Mouse (Mus musculus) hindbrain, embryonic 13.5 days (tissue): ENCODE results near the gene Cog2. TPM values are rescaled to one million over a fixed set of nuclear protein-coding genes. Genes with fewer than 3 reads are reported as not detected.

ENCODE experiments used
- ATAC-seq: fragments of 200-750 bp; cut with Nextera tagmentation; 2 replicates; pipeline ENCODE4 v1.8.0; 2017; ENCODE audit warnings: moderate TSS enrichment; ENCODE audit not compliant: low FRiP score
- H3K27ac ChIP-seq: fragments of 300-500 bp; sonication (generic); 2 replicates; pipeline ENCODE4 v1.5.1; 2015; ENCODE audit warnings: inconsistent platforms, mild to moderate bottlenecking, moderate library complexity
- H3K27me3 ChIP-seq: fragments of 300-500 bp; sonication (generic); 2 replicates; pipeline ENCODE4 v1.6.1; 2015; ENCODE audit warnings: mild to moderate bottlenecking, inconsistent platforms
- H3K36me3 ChIP-seq: fragments of 300-500 bp; sonication (generic); 2 replicates; pipeline ENCODE4 v1.6.1; 2015; ENCODE audit warnings: mild to moderate bottlenecking, inconsistent platforms
- H3K4me1 ChIP-seq: fragments of 300-500 bp; sonication (generic); replicated peaks from 2 replicates; pipeline ENCODE4 v1.6.1; 2015; ENCODE audit warnings: inconsistent platforms
- H3K4me2 ChIP-seq: fragments of 300-500 bp; sonication (generic); 2 replicates; pipeline ENCODE4 v1.6.1; 2015; ENCODE audit warnings: inconsistent platforms, mild to moderate bottlenecking, moderate library complexity
- H3K4me3 ChIP-seq: fragments of 300-500 bp; sonication (generic); 2 replicates; pipeline ENCODE4 v1.5.1; 2015; ENCODE audit warnings: mild to moderate bottlenecking, inconsistent platforms
- H3K9ac ChIP-seq: fragments of 300-500 bp; sonication (generic); 2 replicates; pipeline ENCODE4 v1.6.1; 2015; ENCODE audit warnings: mild to moderate bottlenecking, inconsistent platforms
- H3K9me3 ChIP-seq: fragments of 300-500 bp; sonication (generic); 2 replicates; pipeline ENCODE4 v1.6.1; 2016; ENCODE audit warnings: inconsistent platforms
- WGBS: fragments of 180-500 bp; shearing (Covaris S2); methylation state at CpG from one replicate; pipeline ENCODE4 v1.1.7; 2015; 5-methylcytosine and 5-hydroxymethylcytosine counted together
- polyA plus RNA-seq: library from polyadenylated mRNA; unstranded; fragments of >200 nt; fragmentation: Nextera tagmentation; extraction: Ambion mirVana; gene quantifications from 2 replicates; pipeline ENCODE4 v1.2.1, GENCODE M21; 2015

Gene Cog2
- polyA plus RNA-seq, 1 experiment from 2014 or later = 35.8 TPM

DNA sequence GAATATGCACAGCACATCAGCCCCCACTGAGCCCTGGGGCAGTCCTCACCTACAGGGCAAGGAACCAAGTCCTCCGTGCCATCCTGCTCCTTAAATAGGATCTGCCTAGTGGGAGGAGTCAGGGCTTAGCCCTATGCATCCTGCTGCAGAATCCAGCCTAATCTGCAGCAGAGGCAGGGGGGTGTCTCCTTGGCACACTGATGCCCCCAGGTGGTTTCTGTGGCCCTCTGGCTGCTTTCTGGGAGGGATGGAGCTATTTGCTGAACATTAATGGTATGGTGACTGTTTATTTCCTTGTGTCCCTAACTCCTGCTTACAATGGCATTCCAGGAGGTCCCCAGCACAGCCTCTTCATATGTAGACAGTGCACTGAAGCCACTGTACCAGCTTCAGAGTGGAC lies 27.6 kb downstream of the Cog2 start:
- WGBS = 82% methylated on average over 1 of the region's 1 CpGs
- no peak overlapping the region for H3K4me2 ChIP-seq
- H3K9me3 ChIP-seq = no peaks in the 10 kb centered on the region
- ATAC-seq = no peak
- H3K27me3 ChIP-seq = no peaks in the 10 kb centered on the region
- no peak overlapping the region for H3K4me3 ChIP-seq
- H3K4me1 ChIP-seq = peaks cover 11% of the 10 kb centered on the region; the same call in 1 of the 2 replicates
- peaks cover 97% of the 10 kb centered on the region for H3K36me3 ChIP-seq
- no peak overlapping the region for H3K9ac ChIP-seq
- H3K27ac ChIP-seq = no peak overlapping the region

DNA sequence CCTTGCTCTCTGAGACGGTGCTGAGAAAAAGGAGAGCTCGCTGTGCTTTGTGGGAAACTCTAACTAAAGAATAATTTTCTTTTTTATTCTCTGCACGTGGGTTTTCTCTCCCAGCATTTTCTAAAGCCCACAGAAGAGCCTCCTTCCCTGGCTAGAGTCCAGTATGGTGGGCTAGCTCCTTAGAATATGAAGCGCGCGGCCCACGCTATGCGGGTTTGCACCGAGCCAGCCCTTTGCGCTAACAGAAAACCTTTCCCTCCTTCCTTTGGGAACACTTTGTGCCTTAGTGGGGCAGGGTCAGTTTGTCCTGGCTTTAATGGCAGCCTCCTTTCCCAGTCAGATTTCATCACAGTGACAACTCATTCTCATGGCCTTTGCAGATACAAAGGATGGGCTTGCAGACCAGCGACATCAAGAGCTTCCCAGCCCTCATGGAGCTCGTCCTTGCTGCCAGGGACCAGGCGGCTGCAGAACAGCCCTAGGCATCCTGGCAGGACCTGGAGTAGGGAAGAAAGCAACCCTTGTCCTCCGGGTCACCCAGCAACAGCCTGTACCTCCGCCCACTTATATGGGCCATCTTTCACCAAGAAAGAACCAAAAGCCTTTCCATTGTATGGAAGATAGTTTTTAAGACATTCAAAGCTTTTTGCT lies 30.6 kb downstream of the Cog2 start:
- peaks cover 14% of the 10 kb centered on the region for H3K4me1 ChIP-seq
- H3K27ac ChIP-seq = no peak overlapping the region
- no peak overlapping the region for H3K4me2 ChIP-seq
- no peaks in the 10 kb centered on the region for H3K9me3 ChIP-seq
- H3K27me3 ChIP-seq = no peaks in the 10 kb centered on the region
- ATAC-seq = no peak
- peaks cover 68% of the 10 kb centered on the region for H3K36me3 ChIP-seq
- H3K9ac ChIP-seq = no peak overlapping the region
- H3K4me3 ChIP-seq = no peak overlapping the region
- WGBS = 88% methylated on average over 15 of the region's 15 CpGs

DNA sequence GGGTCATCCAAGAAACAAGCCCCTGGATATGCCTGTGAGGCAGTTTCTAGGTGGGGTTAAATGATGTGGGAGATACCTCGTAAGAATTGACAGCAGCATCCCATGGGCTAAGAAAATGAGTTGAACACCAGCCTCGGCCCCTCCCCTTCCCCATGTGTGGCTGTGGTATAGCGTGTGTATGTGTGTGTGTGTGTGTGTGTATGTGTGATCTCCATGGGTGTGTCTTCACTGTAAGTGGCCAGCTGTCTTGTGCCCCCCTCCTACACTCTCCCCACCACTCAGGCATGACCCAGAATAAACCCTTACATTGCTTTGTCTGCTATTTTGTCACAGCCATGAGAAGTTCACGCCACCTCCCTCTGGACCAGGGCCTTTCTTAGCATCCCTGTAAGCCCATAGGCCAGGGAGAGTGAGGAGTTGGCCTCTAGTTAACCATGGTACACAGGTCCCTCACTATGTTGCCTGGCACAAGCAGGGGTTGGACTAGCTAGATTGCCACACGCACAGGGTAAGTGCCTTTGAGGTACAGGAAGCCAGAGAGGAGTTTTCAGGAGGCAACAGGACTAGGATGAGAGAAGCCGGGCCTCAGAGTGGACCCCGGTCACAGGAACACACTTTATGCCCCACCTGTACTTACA lies 34.7 kb downstream of the Cog2 start:
- ATAC-seq = no peak
- H3K27ac ChIP-seq = peak overlapping the region; percentile 30; the same call in 1 of the 2 replicates
- WGBS = 91% methylated on average over 7 of the region's 7 CpGs

DNA sequence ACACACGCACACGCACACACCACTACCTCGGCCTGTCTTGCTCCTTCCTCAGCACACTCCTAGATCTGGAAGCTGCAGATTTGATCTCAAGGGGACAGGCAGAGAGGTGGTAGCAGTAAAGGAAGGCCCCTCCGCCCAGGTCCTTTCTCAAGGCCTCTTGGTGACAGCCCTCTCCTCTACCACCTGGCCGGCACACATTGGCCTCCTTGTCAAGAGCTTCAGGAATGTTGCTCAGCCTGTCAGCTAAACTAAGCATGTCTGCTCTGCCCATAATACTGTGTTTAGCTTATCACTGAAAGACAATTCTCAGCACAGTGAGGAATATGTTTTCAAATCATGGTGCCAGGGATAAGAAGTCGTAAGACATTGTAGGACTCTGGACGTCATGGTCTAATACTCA lies 35.6 kb downstream of the Cog2 start:
- Histone ChIP-seq H3K36me3 (peaks cover 20% of the 10 kb centered on the region), H3K4me1 (peaks cover 19% of the 10 kb centered on the region), H3K4me2 (no peak overlapping the region), H3K27ac (peak overlapping the region; percentile 40), H3K27me3 (0 out of 2 replicates have a peak, but pooled peaks cover 3% of the 10 kb centered on the region), H3K9me3 (no peaks in the 10 kb centered on the region), H3K9ac (peak overlapping the region; percentile 53; the same call in 1 of the 2 replicates), H3K4me3 (no peak overlapping the region)
- WGBS = 80% methylated on average over 7 of the region's 7 CpGs
- ATAC-seq = no peak

More for the DNA sequence above, 34.7 kb downstream of the Cog2 start:
- Histone ChIP-seq H3K9ac (no peak overlapping the region), H3K4me1 (peaks cover 19% of the 10 kb centered on the region), H3K27me3 (no peaks in the 10 kb centered on the region), H3K9me3 (no peaks in the 10 kb centered on the region), H3K4me2 (no peak overlapping the region), H3K36me3 (peaks cover 29% of the 10 kb centered on the region), H3K4me3 (no peak overlapping the region)

DNA sequence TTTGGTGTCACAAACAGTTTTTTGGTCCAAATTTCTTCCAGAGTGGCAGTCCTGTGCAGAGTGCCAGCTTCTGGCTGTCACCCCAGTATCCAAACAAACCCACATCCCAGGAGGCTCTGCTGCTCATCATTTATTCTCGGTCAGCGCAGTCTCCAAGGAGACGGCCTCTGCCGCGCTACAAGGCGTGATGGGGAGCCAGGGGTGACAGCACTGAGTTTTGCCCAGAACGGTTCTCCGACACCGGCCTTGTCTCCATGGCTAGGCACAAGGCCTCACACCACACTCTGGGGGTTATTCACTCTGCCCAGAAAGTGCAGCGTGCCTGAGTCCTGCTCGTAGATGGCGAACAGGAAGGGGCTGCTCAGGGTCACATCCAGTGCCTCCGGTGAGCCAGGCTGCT lies 36.1 kb downstream of the Cog2 start:
- Histone ChIP-seq H3K27me3 (0 out of 2 replicates have a peak, but pooled peaks cover 3% of the 10 kb centered on the region), H3K4me3 (no peak overlapping the region), H3K36me3 (peaks cover 15% of the 10 kb centered on the region), H3K9me3 (no peaks in the 10 kb centered on the region), H3K27ac (peak overlapping the region; percentile 44), H3K4me2 (0 out of 2 replicates have a peak overlapping the region, but pooled peaks have one; percentile 0), H3K4me1 (peaks cover 19% of the 10 kb centered on the region), H3K9ac (peak overlapping the region; percentile 53)
- 0 out of 2 replicates have a peak, but pooled peaks have one; percentile 54 for ATAC-seq
- WGBS = 35% methylated on average over 13 of the region's 13 CpGs

DNA sequence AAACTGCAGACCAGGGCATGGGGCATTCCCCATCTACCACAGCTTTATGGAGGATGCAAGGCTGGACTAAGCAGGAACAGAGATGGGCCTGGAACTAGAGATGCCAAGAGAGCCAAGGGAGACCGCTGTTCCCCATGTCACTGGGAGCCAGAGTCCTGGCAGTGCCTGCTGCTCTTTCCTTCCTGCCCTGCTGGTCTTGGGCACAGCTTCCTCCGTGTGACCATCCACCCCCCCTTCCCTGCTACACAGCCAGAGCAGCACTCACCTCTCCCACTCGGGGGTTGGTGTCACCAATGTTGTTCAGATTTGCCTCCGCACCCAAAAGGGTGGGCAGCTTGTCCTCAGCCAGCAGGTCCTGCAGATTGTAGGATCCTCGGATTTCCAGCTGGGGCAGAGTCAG lies 36.9 kb downstream of the Cog2 start:
- WGBS = 74% methylated on average over 5 of the region's 5 CpGs

DNA sequence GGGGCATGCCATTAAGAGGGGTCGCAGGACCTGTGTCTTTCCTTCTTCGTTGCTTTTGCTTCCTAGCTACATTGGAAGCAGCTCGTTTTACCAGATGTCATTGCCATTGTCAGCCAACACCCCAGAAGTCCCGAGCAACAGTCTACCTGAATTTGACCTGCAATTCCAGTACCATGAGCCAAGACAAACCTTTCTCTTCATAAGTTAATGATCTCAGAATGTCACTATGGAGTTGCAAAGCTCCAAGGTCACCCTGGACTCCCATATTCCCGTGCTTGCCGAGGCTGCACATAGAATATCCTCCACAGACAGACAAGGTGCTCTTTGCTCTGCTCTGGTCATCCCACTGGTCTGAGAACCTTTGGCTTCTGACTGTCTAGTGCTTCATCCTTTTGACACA lies 46.6 kb downstream of the Cog2 start:
- no peak overlapping the region for H3K9ac ChIP-seq
- no peak overlapping the region for H3K27ac ChIP-seq
- no peaks in the 10 kb centered on the region for H3K36me3 ChIP-seq
- no peak for ATAC-seq
- H3K4me2 ChIP-seq = no peak overlapping the region
- peaks cover 6% of the 10 kb centered on the region; the same call in 1 of the 2 replicates for H3K4me1 ChIP-seq
- WGBS = 83% methylated on average over 6 of the region's 6 CpGs
- H3K4me3 ChIP-seq = no peak overlapping the region
- H3K27me3 ChIP-seq = peaks cover 6% of the 10 kb centered on the region; the same call in 1 of the 2 replicates
- no peaks in the 10 kb centered on the region for H3K9me3 ChIP-seq

More for the DNA sequence above, 36.9 kb downstream of the Cog2 start:
- Histone ChIP-seq H3K4me2 (no peak overlapping the region), H3K36me3 (peaks cover 7% of the 10 kb centered on the region), H3K4me3 (no peak overlapping the region), H3K9ac (0 out of 2 replicates have a peak overlapping the region, but pooled peaks have one; percentile 5), H3K27ac (peak overlapping the region; percentile 44; the same call in 1 of the 2 replicates), H3K27me3 (0 out of 2 replicates have a peak, but pooled peaks cover 3% of the 10 kb centered on the region), H3K4me1 (peaks cover 19% of the 10 kb centered on the region), H3K9me3 (no peaks in the 10 kb centered on the region)
- no peak for ATAC-seq

DNA sequence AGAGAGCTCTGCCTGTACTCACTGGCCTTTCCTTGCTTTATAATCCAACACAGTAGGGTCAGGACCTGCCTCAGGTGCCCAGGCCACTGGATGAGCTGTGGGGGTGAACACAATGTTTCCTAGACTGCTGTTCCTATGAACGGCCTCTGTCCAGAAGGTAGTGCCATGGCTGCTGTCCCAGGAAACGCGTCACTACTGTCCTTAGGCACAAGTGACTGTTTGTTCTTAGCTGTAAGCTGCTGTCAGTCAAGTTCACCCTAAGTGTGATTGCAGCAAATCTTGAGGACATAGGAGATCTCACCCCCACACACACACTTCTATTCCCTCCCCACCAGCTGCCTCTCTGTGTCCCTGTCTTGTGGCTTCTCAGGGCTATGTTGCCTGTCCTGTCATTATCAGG lies 47.0 kb downstream of the Cog2 start:
- Histone ChIP-seq H3K9ac (no peak overlapping the region), H3K4me3 (no peak overlapping the region), H3K27ac (no peak overlapping the region), H3K9me3 (no peaks in the 10 kb centered on the region), H3K4me2 (no peak overlapping the region), H3K36me3 (no peaks in the 10 kb centered on the region), H3K4me1 (peaks cover 6% of the 10 kb centered on the region; the same call in 1 of the 2 replicates), H3K27me3 (peaks cover 6% of the 10 kb centered on the region; the same call in 1 of the 2 replicates)
- no peak for ATAC-seq
- 88% methylated on average over 3 of the region's 3 CpGs for WGBS

DNA sequence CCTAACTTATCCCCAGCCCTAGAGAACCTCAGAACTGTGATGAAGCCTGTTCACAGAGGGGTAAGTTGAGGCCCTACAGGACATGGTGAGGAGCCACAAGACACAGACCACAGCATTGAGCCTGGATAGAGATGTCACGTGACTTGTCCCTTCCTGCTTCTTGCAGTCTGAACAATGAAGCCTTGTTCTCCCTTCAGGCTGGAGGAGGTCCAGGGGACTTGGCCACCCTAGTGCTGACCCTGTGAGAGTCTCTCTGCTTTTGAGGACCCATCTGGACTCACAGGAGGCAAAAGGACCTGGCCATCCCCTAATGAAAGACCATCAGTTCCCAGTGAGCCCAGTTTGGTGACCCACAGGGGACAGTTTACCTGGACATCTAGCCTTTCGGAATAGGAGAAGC lies 48.5 kb downstream of the Cog2 start:
- H3K4me3 ChIP-seq = no peak overlapping the region
- H3K9me3 ChIP-seq = no peaks in the 10 kb centered on the region
- peaks cover 9% of the 10 kb centered on the region; the same call in 1 of the 2 replicates for H3K4me1 ChIP-seq
- WGBS = 65% methylated on average over 2 of the region's 2 CpGs
- H3K9ac ChIP-seq = no peak overlapping the region
- H3K4me2 ChIP-seq = no peak overlapping the region
- H3K36me3 ChIP-seq = no peaks in the 10 kb centered on the region
- H3K27me3 ChIP-seq = peaks cover under 1% of the 10 kb centered on the region; the same call in 1 of the 2 replicates
- H3K27ac ChIP-seq = no peak overlapping the region
- no peak for ATAC-seq

DNA sequence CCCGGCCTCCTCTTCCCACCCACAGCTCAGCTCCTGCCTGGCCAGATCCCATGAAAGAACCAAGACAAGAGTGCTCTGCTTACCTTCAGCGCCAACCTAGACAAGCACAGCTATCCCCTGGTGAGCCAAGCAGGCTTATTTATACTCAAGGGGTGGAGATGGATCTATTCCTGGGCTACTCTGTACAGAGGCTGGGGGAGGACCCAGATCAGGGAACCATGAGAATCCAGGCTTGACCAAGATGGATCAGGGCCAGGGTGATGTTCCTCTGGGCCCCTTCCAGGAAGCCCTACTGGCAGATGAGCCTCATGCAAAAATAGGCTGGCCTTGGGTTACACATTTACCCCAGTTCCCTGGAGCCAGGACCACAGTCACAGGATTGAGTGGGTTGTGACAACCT lies 49.0 kb downstream of the Cog2 start, which contains the start of gene Agt:
TSS of gene Agt (minus strand) at position 114 of the 400 bp plus-strand sequence.
- no peaks in the 10 kb centered on the region for H3K27me3 ChIP-seq
- no peak within 1 kb of the TSS for H3K4me2 ChIP-seq
- H3K36me3 ChIP-seq = no peaks in the 10 kb centered on the region
- H3K9me3 ChIP-seq = no peaks in the 10 kb centered on the region
- no peak within 1 kb of the TSS for H3K9ac ChIP-seq
- H3K4me3 ChIP-seq = no peak within 1 kb of the TSS
- peaks cover 9% of the 10 kb centered on the region; the same call in 1 of the 2 replicates for H3K4me1 ChIP-seq
- WGBS = 81% methylated on average over 2 of the region's 2 CpGs
- no peak for ATAC-seq
- H3K27ac ChIP-seq = no peak within 1 kb of the TSS

DNA sequence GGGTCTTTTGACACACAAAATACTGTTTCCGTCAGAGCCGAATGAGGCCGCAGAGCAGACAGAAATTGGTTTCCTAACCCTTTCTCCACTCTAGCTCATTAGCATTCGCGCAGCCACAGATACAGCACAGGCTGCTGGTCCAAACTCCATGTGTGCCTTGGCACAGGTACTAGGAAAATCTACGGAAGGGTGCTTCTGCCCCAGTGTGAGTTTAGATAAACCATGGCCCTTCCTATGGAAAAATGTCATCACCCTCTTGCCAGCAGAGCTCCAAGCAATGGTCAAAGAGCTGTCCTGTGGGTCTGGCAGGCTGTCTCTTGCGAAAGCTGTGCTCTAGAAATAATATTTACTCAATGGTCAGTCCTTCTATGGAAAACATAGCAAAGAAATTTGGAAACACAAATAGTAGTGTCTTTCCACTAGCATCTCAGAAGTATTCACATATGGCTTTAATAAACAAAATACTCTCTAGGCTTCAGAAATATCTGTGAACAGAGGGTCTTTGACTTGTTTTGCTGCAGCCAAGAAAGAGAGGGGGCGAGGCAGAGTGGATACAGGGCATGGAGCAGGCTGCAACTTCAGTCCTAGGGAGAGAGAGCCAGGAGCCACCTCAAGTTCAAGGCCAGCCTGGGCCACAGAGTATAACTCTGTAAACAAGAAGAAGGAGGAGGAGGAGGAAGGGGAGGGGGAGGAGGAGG lies 51.3 kb downstream of the Cog2 start:
- Histone ChIP-seq H3K27ac (no peak overlapping the region), H3K4me3 (no peak overlapping the region), H3K36me3 (no peaks in the 10 kb centered on the region), H3K4me2 (no peak overlapping the region), H3K9me3 (no peaks in the 10 kb centered on the region), H3K27me3 (0 out of 2 replicates have a peak, but pooled peaks cover 4% of the 10 kb centered on the region), H3K4me1 (peaks cover 9% of the 10 kb centered on the region; the same call in 1 of the 2 replicates), H3K9ac (no peak overlapping the region)
- 78% methylated on average over 8 of the region's 8 CpGs for WGBS
- ATAC-seq = no peak

DNA sequence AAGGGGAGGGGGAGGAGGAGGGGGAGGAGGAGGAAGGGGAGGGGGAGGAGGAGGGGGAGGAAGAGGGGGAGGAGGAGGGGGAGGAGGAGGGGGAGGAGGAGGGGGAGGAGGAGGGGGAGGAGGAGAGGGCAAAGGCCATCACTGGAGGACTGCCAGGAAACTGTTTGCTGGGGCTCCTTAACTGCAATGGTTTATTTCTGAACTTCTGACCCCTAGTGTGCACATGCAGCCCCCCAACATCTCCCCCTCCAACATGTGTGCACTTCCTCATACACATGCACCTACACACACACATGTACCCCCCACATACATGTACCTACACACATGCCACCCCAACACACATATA lies 51.8 kb downstream of the Cog2 start:
- H3K27me3 ChIP-seq = 0 out of 2 replicates have a peak, but pooled peaks cover 4% of the 10 kb centered on the region
- no peak overlapping the region for H3K27ac ChIP-seq
- no peak overlapping the region for H3K4me3 ChIP-seq
- ATAC-seq = no peak
- no peaks in the 10 kb centered on the region for H3K36me3 ChIP-seq
- H3K9ac ChIP-seq = no peak overlapping the region
- H3K4me2 ChIP-seq = no peak overlapping the region
- no peaks in the 10 kb centered on the region for H3K9me3 ChIP-seq
- H3K4me1 ChIP-seq = peaks cover 9% of the 10 kb centered on the region; the same call in 1 of the 2 replicates
